Mouse (Mus musculus): ENCODE results near the gene Dnajb8.

DNA sequence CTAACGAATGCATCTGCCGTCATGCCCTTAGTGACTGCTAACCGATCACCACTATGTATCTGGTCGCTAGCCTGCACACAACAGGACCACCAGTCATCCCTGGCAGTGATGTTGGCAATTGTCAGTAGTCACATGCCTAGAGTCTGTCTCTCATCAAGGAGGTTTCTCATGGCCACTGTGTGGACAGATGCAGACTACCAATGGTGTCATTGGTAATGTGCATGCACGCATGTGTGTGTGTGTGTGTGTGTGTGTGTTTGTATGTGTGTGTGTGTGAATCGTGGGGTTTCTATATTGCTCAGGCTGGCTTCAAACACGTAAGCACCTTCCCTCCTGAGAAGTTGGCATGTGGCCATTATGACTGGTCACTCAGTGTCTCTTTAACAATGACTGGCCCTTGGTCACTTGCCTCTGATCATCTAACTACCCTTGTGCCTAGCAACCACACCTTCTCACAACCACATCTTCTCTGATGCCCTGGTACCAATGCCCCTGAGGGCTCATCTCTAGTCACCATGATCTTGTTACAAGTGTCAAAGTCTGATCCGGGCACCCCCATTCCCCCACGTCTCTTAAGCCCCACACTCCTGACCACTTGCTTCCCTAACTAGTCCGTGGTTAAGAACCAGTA is 14.6 kb upstream of the Dnajb8 start:
- TF ChIP-seq CTCF (conservative IDR thresholded peaks at IDR 0.05; ENCODE audit: insufficient read depth, insufficient read length, low read depth, low read length) (no peak), POLR2A (IDR thresholded peaks at IDR 0.05; ENCODE audit: low read depth, low read length) (no peak)
